Mouse (Mus musculus) midbrain, embryonic 15.5 days (tissue): ENCODE results near the gene Galr3. TPM values are rescaled to one million over a fixed set of nuclear protein-coding genes. Genes with fewer than 3 reads are reported as not detected.

ENCODE experiments used
- microRNA-seq: library from miRNA; unstranded; fragments of <30 nt; microRNA quantifications from one replicate; pipeline ENCODE4, GENCODE M21; 2016
- polyA plus RNA-seq: library from polyadenylated mRNA; unstranded; fragments of >200 nt; fragmentation: Nextera tagmentation; extraction: Ambion mirVana; gene quantifications from 2 replicates; pipeline ENCODE4 v1.2.1, GENCODE M21; 2015

Galr3 gene
- polyA plus RNA-seq, 1 experiment from 2014 or later, result not detected

Small RNAs within 50 kb of the gene (microRNA-seq; reads per million reads assigned to microRNA genes)
- gene Mir6956, result 0.74 reads per million

Other genes with a start within 250 kb of the Galr3 start
- gene Card10, start 238.8 kb upstream of the Galr3 start, polyA plus RNA-seq, result 2.1 and 2.3 TPM in 2 replicates
- 13.1 and 15.7 TPM in 2 replicates for gene Cdc42ep1, start 199.3 kb upstream of the Galr3 start, polyA plus RNA-seq
- gene Lgals2, start 186.4 kb upstream of the Galr3 start, polyA plus RNA-seq, result 0.31 TPM in 1 of 2 replicates, not detected in the other
- gene Gga1, start 164.7 kb upstream of the Galr3 start, polyA plus RNA-seq, result 50.7 and 50.8 TPM in 2 replicates
- not detected in 2 replicates for gene Gm49510, start 142.2 kb upstream of the Galr3 start, polyA plus RNA-seq
- 3.6 and 4.2 TPM in 2 replicates for gene Sh3bp1, start 142.1 kb upstream of the Galr3 start, polyA plus RNA-seq
- 112 and 125 TPM in 2 replicates for gene Pdxp, start 128.0 kb upstream of the Galr3 start, polyA plus RNA-seq
- gene Lgals1, start 115.2 kb upstream of the Galr3 start, polyA plus RNA-seq, result 80.4 and 93.5 TPM in 2 replicates
- 62.5 and 65.8 TPM in 2 replicates for gene Nol12, start 107.0 kb upstream of the Galr3 start, polyA plus RNA-seq
- 51.7 and 55.5 TPM in 2 replicates for gene Triobp, start 94.2 kb upstream of the Galr3 start, polyA plus RNA-seq
- 183 and 198 TPM in 2 replicates for gene H1f0, start 13.4 kb upstream of the Galr3 start, polyA plus RNA-seq
- gene Ankrd54, start 21.0 kb downstream of the Galr3 start, polyA plus RNA-seq, result 61.0 and 64.3 TPM in 2 replicates
- gene Eif3l, start 33.3 kb downstream of the Galr3 start, polyA plus RNA-seq, result 165 and 167 TPM in 2 replicates
- 13.9 and 15.8 TPM in 2 replicates for gene Micall1, start 67.0 kb downstream of the Galr3 start, polyA plus RNA-seq
- gene Polr2f, start 99.1 kb downstream of the Galr3 start, polyA plus RNA-seq, result 229 and 243 TPM in 2 replicates
- 15.1 and 19.1 TPM in 2 replicates for gene 1700088E04Rik, start 99.4 kb downstream of the Galr3 start, polyA plus RNA-seq
- 2.9 TPM in 2 replicates for gene Sox10, start 123.4 kb downstream of the Galr3 start, polyA plus RNA-seq
- 105 and 108 TPM in 2 replicates for gene Pick1, start 187.3 kb downstream of the Galr3 start, polyA plus RNA-seq
- 0.78 and 1.6 TPM in 2 replicates for gene Gm49486, start 187.5 kb downstream of the Galr3 start, polyA plus RNA-seq
- gene Slc16a8, start 212.9 kb downstream of the Galr3 start, polyA plus RNA-seq, result 0.47 and 0.54 TPM in 2 replicates
- 2.6 and 3.1 TPM in 2 replicates for gene Baiap2l2, start 243.7 kb downstream of the Galr3 start, polyA plus RNA-seq